Mouse (Mus musculus): ENCODE data around the gene Add1. TPM values are rescaled to one million over a fixed set of nuclear protein-coding genes. Genes with fewer than 3 reads are reported as not detected.
"Not testable (repeated sequence)": the region's sequence is repeated elsewhere in the genome, so short reads cannot be mapped to it uniquely, and the experiment has no call there.

Gene Add1
- polyA plus RNA-seq, 1 experiment: 232 TPM

DNA sequence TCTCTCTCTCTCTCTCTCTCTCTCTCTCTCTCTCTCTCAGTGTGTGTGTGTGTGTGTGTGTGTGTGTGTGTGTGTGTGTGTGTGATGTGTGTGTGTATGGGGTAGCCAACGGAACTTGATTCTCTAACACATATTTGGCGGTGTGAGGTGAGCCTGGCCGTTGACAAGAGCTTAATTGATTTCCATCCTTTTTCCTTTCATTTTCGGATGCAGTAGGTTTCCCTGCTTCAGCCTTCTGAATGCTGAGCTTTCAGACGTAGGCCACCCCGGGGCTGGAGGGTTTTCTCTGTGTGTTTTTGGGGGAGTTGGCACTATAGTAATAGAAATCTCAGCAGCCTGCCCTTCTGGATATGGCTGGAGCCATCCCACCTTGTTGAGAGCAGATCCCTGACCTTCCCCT, 23.2 kb upstream of the Add1 start:
- DNase-seq (ENCODE audit: low spot score): no peak

GRCm38 (mm10) chr5:34551821-34552220, 21.6 kb upstream of the Add1 start:
- DNase-seq (ENCODE audit: low spot score): no peak

- no peak for DNase-seq (ENCODE audit: low spot score)
These were observed 9.6 kb upstream of the Add1 start for GRCm38 (mm10) chr5:34563854-34564253.

- DNase-seq (ENCODE audit: low spot score): no peak
These were observed 9.2 kb upstream of the Add1 start for GRCm38 (mm10) chr5:34564291-34564690.

GRCm38 (mm10) chr5:34565545-34566283, 7.8 kb upstream of the Add1 start:
- DNase-seq (ENCODE audit: low spot score): no peak

DNA sequence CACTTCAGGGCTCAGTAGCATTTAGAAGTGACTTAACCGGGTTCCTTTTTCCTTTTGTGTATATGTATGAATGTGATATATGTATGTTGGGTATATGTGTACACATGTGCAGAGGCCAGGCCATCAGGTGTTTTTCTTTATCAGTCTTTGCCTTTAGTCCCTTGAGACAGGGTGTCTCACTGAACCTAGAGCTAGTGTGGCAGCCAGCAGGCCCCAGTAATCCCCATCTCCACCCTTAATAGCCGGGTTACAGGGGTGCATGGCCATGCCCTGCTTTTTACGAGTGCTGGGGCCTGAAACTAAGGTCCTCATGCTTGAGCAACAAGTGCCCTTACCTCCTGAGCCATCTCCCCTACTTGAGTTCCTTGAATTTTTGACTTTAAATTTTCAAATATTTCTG, 1.9 kb upstream of the Add1 start:
- no peak for DNase-seq (ENCODE audit: low spot score)

GRCm38 (mm10) chr5:34572568-34572967, 896 bp upstream of the Add1 start:
- DNase-seq (ENCODE audit: low spot score): not testable (repeated sequence)

GRCm38 (mm10) chr5:34574721-34575120, 1.3 kb downstream of the Add1 start:
- no peak for DNase-seq (ENCODE audit: low spot score)

DNA sequence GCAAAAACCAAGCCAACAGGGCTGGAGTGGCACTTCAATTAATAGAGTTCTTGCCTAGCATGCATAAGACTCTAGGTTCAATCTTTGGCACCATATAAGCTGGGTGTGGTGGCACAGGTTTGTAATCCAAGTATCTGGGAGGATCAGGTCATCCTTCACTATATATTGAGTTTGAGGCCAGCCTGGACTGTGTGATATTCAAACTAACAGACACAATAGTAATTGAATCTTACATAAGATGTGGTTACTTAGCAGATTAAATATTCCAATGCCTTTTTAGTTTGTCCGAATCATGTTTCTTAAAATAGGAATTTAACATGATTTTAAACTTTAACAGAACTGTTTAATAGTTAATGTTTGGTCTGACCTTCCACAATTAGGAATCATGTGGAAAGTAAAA, 2.8 kb downstream of the Add1 start:
- DNase-seq (ENCODE audit: low spot score): no peak

DNA sequence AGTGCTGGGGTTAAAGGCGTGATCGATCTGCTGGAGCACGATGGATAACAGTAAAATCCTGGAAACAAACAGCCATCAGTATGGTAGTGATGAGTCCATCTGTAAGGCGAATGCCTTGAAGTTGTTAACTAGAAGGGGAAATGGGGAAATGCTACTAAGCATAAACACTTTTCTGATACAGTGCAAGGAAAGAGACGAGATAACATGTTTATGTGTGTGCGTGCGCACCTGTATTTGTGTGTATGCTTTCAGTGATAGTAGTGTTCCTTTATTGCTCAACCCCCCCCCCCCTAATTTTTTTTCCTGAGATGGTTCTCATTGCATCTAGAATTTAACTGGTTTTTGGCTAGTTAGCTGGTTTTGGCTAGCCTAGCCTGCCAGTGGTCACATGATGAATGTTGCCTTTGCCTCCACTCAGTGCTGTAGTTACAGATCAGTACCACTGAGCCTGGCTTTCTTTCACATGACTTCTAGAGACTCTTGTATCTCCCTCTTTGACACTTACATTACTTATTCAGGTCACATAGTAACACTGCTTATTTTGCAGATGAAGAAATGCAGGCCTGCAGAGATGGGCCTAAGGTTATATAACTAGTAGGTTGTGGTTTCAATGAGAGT, 4.7 kb downstream of the Add1 start:
- no peak for DNase-seq (ENCODE audit: low spot score)

- no peak for DNase-seq (ENCODE audit: low spot score)
These were observed 5.9 kb downstream of the Add1 start for GRCm38 (mm10) chr5:34579377-34579776.

DNA sequence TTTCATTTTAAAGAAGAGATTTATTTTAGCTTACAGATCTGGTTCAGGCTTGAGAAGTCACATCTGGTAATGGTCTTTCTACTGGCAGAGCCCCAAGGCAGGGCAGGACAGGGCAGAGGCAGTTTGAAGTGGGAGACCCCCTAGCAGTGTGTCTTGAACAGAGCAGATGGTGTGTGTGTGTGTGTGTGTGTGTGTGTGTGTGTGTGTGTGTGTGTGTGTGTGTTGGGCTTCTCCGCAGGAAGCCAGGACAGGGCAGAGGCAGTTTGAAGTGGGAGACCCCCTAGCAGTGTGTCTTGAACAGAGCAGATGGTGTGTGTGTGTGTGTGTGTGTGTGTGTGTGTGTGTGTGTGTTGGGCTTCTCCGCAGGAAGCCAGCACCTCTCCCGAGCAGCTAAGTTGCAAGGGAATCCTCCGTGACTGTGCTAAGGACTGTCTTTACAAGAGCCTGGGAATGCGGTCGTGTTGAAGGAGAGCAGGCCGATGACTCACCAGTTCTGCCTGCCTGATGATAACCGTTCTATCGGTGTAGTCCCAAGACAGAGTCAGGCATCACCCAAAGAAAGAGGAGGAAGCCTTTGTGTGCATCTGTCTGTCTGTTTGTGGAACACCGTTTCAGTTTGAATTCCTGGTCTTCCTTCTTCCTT, 8.3 kb downstream of the Add1 start:
- DNase-seq (ENCODE audit: low spot score): not testable (repeated sequence)

DNA sequence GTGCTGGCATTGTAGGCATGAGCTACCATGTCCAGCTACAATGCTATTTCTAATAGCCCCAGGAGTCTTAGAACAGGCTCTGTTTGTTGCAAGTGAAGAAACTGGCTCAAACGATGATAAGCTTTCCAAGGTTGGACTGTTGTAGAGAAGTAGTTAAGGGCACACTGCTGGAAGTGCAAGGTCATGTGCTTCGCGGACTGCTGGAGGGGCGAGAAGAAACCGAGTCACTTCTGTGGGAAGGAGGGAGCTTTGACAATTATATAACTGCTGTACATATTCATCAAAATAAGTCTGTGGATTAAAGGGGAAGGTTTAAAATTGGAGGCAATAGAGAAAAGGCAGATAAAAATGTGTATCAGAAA, 8.8 kb downstream of the Add1 start:
- DNase-seq (ENCODE audit: low spot score): no peak

GRCm38 (mm10) chr5:34585216-34585615, 11.8 kb downstream of the Add1 start:
- DNase-seq (ENCODE audit: low spot score): no peak

DNA sequence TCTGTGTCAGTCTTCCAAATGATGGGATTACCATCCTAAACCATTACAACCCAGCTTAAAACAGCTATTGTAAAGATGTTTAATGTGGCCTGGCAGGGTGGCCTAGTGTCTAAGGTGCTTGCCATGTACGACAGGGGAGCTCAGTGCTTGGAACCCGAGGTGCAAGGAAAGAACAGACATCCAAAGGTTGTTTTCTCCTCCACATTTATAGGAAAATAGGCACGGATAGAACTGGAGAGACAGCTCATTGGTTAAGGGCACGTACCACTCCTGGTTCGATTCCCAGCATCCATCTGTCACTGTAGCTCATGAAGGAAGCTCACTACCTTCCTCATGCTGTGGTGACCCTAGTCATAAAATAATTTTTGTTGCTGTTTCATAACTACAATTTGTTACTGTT, 14.4 kb downstream of the Add1 start:
- DNase-seq (ENCODE audit: low spot score): no peak

- no peak for DNase-seq (ENCODE audit: low spot score)
These were observed 16.6 kb downstream of the Add1 start for GRCm38 (mm10) chr5:34590059-34590458.

GRCm38 (mm10) chr5:34590702-34591101, 17.2 kb downstream of the Add1 start:
- DNase-seq (ENCODE audit: low spot score): no peak

GRCm38 (mm10) chr5:34591388-34592004, 18.0 kb downstream of the Add1 start:
- DNase-seq (ENCODE audit: low spot score): no peak

- DNase-seq (ENCODE audit: low spot score): not testable (repeated sequence)
These were observed 18.8 kb downstream of the Add1 start for GRCm38 (mm10) chr5:34592224-34592623.

DNA sequence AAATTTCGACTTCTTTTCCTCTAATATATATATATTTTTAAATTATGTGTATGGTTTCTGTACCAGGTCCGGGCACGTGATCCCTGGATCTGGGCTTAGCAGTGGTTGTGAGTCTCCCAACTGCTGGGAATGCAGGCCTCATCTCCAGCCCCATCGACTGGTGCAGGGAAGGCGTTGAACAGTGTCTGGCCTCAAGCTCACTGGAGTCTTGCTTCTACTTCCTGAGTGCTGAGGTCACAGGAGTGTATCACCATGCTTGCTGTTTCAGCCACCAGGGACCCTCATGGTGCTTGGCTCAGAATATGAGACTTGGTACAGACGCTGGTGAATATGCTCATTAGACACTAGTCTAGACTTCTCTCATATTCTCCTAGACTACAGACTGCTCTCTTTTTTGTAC, 19.2 kb downstream of the Add1 start:
- DNase-seq (ENCODE audit: low spot score): no peak

GRCm38 (mm10) chr5:34593202-34593727, 19.8 kb downstream of the Add1 start:
- no peak for DNase-seq (ENCODE audit: low spot score)

DNA sequence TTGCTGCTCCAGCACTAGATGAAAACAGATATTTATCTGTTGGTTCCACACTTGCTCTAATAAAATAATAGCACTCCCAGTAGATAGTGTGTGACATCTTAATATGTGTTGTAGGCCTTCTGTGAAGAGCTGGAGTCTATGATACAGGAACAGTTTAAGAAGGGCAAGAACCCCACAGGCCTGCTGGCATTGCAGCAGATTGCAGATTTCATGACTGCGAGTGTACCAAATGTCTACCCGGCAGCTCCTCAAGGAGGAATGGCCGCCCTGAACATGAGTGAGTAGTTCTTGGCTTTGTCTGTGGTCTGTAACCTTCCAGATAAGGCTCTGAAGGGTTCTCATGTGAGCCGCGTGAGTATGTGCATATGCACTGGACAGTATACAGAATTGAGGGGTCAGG, 31.1 kb downstream of the Add1 start:
- no peak for DNase-seq (ENCODE audit: low spot score)

Measured in urinary bladder, adult 2 months (tissue).